Mouse (Mus musculus) spleen, embryonic (tissue): ENCODE results near the gene Aip.
"Not testable (repeated sequence)": the region's sequence is repeated elsewhere in the genome, so short reads cannot be mapped to it uniquely, and the experiment has no call there.

Experiments
- CTCF ChIA-PET: fragments of 350-600 bp; sonication (Branson Sonifier 250); formaldehyde crosslinking; loops from one replicate; lab custom pipeline; 2022; lab: Charles Lee

Gene Aip

DNA sequence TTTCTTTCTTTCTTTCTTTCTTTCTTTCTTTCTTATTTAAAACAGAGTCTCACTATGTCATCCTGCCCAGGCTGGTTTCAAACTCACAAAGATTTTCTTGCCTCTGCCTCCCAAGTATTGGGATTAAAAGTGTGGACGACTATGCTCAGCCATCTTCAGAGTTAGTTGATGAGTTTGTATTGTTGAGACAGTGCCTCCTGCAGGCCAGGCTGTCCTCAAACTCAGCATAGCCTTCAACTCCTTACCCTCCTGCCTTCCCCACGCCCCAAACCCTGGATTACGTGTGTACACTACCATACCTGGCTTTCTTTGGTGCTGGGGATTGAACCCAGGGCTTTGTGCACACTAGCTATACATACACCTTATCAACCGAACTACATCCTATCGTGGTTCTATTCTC lies 10.8 kb upstream of the Aip start:
- CTCF ChIA-PET, result no interaction called here

DNA sequence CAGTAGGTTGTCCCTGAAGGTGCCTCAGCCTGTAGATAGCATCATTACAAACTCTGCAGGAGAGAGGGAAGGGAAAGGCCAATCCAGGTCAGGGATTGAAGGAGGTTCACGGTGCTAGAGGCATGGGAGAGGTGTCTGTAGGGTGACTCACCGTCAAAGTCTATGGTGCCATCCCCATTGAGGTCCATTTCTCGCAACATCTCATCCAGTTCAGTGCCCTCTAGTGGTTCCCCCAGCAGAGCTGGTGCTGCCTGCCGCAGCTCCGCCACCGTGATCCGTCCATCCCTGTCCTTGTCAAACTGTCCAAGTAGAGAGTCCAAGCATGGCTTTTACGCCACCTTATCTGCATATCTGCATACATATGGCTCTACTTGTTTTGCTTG lies 10.3 kb upstream of the Aip start:
- CTCF ChIA-PET, result not testable (repeated sequence)

DNA sequence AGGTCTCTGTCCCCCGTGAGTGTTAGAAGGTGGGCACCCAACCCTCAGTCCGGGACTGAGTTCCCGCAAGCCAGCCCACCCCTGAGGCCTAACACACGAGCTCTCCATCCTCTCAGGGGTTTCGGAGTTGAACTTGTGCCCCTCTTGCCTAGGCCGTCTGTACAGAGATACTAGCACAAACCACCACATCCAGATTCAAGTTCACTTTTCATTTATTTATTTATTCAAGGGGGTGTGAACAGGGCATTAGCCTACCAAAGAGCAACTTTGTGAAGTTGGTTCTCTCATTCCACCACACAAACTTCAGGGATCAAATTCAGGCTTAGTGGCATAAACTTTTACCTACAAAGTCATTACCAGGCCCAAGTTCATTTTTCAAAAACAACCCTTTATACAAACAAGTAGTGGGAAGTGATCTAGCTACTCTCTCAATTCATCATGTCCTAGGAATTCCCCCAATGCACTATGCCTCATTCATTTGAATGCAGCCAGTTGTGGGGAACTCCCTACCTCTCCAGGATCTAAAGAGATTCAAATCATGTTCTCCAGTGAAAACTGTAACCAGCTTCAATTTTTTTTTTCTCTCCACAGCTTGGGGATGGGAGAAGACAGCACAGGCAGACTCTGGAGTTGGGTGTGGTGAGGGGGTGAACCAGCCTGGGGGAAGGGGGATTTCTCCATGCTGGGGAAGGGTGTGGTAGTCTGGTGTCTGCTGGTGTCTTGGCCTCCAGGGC lies 9.7 kb upstream of the Aip start:
- CTCF ChIA-PET, result not testable (repeated sequence)

GRCm38 (mm10) chr19:4134354-4134753 lies 8.7 kb upstream of the Aip start:
- CTCF ChIA-PET, result interaction anchor here (0.8 kb wide), 1 partner anchor 13 kb away, joined by 3 read pairs; no protein-coding TSS in a partner anchor

DNA sequence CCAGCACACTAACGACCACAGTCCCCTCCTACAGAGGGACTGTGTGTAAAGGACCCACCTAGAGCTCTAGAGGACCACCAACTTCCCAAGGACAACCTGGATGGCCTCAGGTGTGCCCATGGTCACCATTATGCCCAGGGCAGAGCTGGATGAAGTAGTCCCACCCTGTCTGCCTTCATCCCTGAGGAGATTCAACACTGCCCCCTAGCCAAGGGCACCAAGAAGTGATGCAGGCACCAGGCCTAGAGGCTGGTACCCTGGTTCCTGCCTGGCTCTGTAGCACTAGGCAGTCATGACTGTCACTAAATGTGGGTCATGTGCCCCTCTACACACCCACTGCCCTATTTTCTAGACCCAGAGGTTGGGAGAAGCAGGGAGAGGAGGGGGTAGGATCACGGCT lies 6.1 kb upstream of the Aip start:
- CTCF ChIA-PET, result interaction anchor here (1.0 kb wide), 1 partner anchor 101 kb away, joined by 3 read pairs; no protein-coding TSS in a partner anchor

DNA sequence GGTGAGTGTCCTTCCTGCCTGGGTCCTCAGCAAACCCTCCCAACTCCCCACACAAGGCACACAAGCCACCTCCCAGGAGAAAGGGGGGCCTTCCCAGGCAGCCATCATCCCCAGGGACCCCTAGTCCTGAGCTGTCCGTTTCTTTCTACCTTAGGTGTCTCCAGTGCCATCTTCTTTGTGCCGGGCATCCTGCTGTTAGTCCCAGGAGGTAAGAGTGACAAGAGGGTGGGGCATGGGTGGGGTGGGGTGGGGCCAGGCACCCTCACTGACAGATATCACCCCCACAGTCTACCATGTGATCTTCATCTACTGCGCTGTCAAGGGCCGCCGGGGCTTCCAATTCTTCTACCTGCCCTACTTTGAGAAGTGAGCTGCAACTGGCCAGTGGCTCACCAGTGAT lies 5.4 kb upstream of the Aip start:
- CTCF ChIA-PET, result interaction anchor here (1.0 kb wide), 1 partner anchor 102 kb away, joined by 3 read pairs; no protein-coding TSS in a partner anchor

DNA sequence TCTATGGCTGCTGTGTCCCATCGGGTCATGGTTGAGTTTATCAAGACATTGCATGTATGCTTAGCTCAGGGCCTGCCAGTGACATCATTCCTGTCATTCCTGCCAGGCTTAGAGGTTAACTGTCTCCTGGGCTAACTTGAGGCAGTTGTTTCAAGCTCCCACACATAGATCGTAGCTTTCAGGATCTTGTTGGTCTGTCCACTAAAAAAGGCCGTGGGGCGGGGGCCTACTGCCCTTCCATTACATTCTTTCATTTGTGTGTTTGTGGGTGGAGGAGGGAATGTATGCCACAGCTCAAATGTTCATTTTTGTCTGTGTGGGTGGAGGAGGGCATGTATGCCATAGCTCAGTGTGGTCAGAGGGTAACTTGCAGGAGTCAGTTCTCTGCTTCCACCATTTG lies 4.4 kb upstream of the Aip start:
- CTCF ChIA-PET, result interaction anchor here (0.6 to 0.7 kb wide), 2 partner anchors 12 to 255 kb away, joined by 5 to 7 read pairs; no protein-coding TSS in a partner anchor

GRCm38 (mm10) chr19:4129462-4129861 lies 3.8 kb upstream of the Aip start:
- CTCF ChIA-PET, result interaction anchor here (0.6 kb wide), 1 partner anchor 13 kb away, joined by 7 read pairs; no protein-coding TSS in a partner anchor

GRCm38 (mm10) chr19:4126759-4127495 lies 1.3 kb upstream of the Aip start:
- CTCF ChIA-PET, result interaction anchor here (0.9 kb wide), 1 partner anchor 38 kb away, joined by 3 read pairs; no protein-coding TSS in a partner anchor

DNA sequence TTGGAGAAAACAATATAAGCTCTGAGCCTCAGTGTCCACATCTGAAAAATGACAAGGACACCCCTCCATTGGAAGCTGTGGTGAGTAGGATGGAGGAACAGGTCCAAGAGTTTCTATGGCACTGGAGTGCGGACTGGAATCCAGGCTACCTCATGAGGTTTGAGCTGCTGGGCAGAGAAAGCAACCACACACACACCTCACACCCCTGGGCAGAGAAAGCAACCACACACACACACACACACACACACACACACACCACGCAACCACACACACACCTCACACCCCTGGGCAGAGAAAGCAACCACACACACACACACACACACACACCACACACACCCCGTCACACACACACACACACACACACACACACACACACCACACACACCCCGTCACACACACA lies 390 bp downstream of the Aip start:
- CTCF ChIA-PET, result interaction anchor here (0.6 to 1.6 kb wide), 6 partner anchors 12 to 158 kb away, joined by 3 to 6 read pairs (median 4); partner anchors contain the start of genes AC109138.7, Clcf1 and Rad9a

GRCm38 (mm10) chr19:4124432-4124831 lies 1.2 kb downstream of the Aip start:
- CTCF ChIA-PET, result interaction anchor here (0.6 to 1.6 kb wide), 5 partner anchors 68 to 159 kb away, joined by 3 to 5 read pairs (median 3); partner anchors contain the start of genes AC109138.7, Clcf1 and Rad9a

- CTCF ChIA-PET, result interaction anchor here (0.7 to 1.5 kb wide), 2 partner anchors 15 to 78 kb away, joined by 3 to 6 read pairs; no protein-coding TSS in a partner anchor
Measured at GRCm38 (mm10) chr19:4122411-4123370, 3.0 kb downstream of the Aip start.

- CTCF ChIA-PET, result interaction anchor here (0.5 kb wide), 1 partner anchor 1847 kb away, joined by 16 read pairs; no protein-coding TSS in a partner anchor
Measured at GRCm38 (mm10) chr19:4121896-4122295, 3.8 kb downstream of the Aip start.

DNA sequence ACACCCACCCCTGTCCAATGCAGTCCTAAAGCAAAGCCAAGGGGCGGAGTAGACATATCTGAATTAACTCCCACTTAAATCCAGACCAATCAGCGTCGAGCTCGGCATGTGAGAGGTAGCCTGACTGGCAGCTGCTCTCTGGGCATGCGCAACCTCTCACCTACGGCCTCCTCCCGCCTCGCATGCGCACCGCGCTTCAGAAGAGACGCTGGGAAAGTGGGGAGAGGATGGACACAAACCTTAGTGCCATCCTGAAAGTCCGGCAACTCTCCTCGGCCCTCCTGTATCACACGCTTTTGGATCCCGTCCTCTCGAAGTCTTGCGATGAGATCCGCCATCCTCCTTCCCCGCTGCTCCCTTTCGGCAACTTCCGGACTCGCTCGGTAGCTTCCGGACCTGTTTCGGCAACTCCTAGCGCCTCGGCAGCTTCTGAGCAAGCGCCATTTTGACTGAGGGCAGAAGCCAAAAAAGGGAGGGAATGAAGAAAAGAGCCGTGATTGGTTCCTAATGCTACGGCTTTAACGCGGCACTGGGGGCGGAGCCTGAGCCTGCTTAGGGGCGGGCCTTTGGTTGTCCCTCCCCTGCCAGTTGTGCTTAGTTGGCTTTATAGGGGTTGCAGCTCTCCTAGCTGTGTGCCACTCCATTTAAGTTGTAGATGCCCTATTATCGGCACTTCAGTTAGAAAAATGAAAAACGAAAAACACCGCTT lies 4.4 kb downstream of the Aip start:
- CTCF ChIA-PET, result interaction anchor here (0.5 to 0.6 kb wide), 2 partner anchors 118 to 1848 kb away, joined by 8 to 16 read pairs; no protein-coding TSS in a partner anchor

GRCm38 (mm10) chr19:4120496-4120895 lies 5.2 kb downstream of the Aip start:
- CTCF ChIA-PET, result no interaction called here

- CTCF ChIA-PET, result no interaction called here
Measured at GRCm38 (mm10) chr19:4119716-4120487, 5.8 kb downstream of the Aip start.

- CTCF ChIA-PET, result interaction anchor here (0.6 kb wide), 2 partner anchors 190 to 249 kb away, joined by 3 to 8 read pairs; no protein-coding TSS in a partner anchor
Measured at GRCm38 (mm10) chr19:4118350-4118749, 7.3 kb downstream of the Aip start.

DNA sequence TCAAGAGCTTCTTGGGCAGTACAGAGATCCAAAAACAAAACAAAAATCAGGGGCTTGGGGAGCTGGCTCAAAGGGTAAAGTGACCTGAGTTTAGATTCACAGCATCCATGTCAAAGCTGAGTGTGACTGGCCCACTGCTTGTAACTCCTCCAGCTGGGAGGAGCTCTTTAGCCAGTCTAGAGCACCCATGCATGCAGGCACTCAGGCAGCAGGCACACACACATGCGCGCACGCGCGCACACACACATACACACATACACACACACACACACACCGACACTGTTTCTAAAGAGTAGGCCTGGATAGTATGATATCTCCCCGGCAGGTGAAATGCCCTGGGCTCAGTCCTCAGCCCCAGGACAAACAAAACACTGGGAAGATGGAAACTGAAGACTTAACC lies 8.7 kb downstream of the Aip start:
- CTCF ChIA-PET, result no interaction called here

GRCm38 (mm10) chr19:4115816-4116215 lies 9.8 kb downstream of the Aip start:
- CTCF ChIA-PET, result interaction anchor here (0.6 kb wide), 2 partner anchors 62 to 126 kb away, joined by 5 read pairs; no protein-coding TSS in a partner anchor
